Mouse (Mus musculus) urinary bladder, adult 2 months (tissue): ENCODE data around the gene Slc35d3. TPM values are rescaled to one million over a fixed set of nuclear protein-coding genes. Genes with fewer than 3 reads are reported as not detected.

Experiments used
- DNase-seq: peaks from one replicate; pipeline ENCODE4 v3.0.0; 2022; ENCODE audit warnings: low spot score
- polyA plus RNA-seq: library from polyadenylated mRNA; depleted of rRNA; stranded (reverse); fragments of >200 nt; gene quantifications from 2 replicates; pipeline ENCODE4 v1.2.3, GENCODE M21; 2012; rRNA removed

The Slc35d3 gene
- polyA plus RNA-seq, 1 experiment, result 0.39 TPM

GRCm38 (mm10) chr10:19835887-19836710 is 15.2 kb downstream of the Slc35d3 start:
- no peak for DNase-seq

- DNase-seq, result no peak
Measured at GRCm38 (mm10) chr10:19834222-19834621, 17.0 kb downstream of the Slc35d3 start.

- no peak for DNase-seq
Measured at GRCm38 (mm10) chr10:19831072-19831849, 20.0 kb downstream of the Slc35d3 start.

- DNase-seq, result no peak
Measured at GRCm38 (mm10) chr10:19820986-19821385, 30.3 kb downstream of the Slc35d3 start.

- no peak for DNase-seq
Measured at GRCm38 (mm10) chr10:19818723-19819355, 32.4 kb downstream of the Slc35d3 start.

GRCm38 (mm10) chr10:19815371-19815770 is 35.9 kb downstream of the Slc35d3 start:
- no peak for DNase-seq

GRCm38 (mm10) chr10:19811436-19812172 is 39.7 kb downstream of the Slc35d3 start:
- no peak for DNase-seq

- DNase-seq, result no peak
Measured at GRCm38 (mm10) chr10:19804763-19805162, 46.5 kb downstream of the Slc35d3 start.

- no peak for DNase-seq
Measured at GRCm38 (mm10) chr10:19802958-19803357, 48.3 kb downstream of the Slc35d3 start.

Other genes with a start within 250 kb of the Slc35d3 start
- 0.03 TPM in 1 of 2 replicates, not detected in the other for gene Il22ra2, start 229.5 kb downstream of the Slc35d3 start, polyA plus RNA-seq
- 0.14 and 0.18 TPM in 2 replicates for gene Il20ra, start 138.9 kb downstream of the Slc35d3 start, polyA plus RNA-seq
- gene Pex7, start 56.2 kb upstream of the Slc35d3 start, polyA plus RNA-seq, result 29.6 and 38.2 TPM in 2 replicates
- 20.6 and 23.3 TPM in 2 replicates for gene Map3k5, start 83.0 kb upstream of the Slc35d3 start, polyA plus RNA-seq